Mouse (Mus musculus) embryonic facial prominence, embryonic 10.5 days (tissue): ENCODE results near the gene Hist1h2bh. TPM values are rescaled to one million over a fixed set of nuclear protein-coding genes. Genes with fewer than 3 reads are reported as not detected.
A peak's percentile ranks its signal among the peaks of the same experiment; 100 is the strongest.
"Not testable (repeated sequence)": the region's sequence is repeated elsewhere in the genome, so short reads cannot be mapped to it uniquely, and the experiment has no call there.

Source experiments
- DNase-seq: peaks from one replicate; pipeline ENCODE4 v3.0.0-alpha.2; 2017; ENCODE audit warnings: low spot score
- H3K27ac ChIP-seq: fragments of 300-500 bp; sonication (generic); replicated peaks from 2 replicates; pipeline ENCODE4 v1.5.1; 2016; ENCODE audit warnings: mild to moderate bottlenecking
- H3K27me3 ChIP-seq: fragments of 300-500 bp; sonication (generic); replicated peaks from 2 replicates; pipeline ENCODE4 v1.6.1; 2016; ENCODE audit warnings: low read depth, mild to moderate bottlenecking; ENCODE audit not compliant: poor library complexity, severe bottlenecking
- H3K36me3 ChIP-seq: fragments of 300-500 bp; sonication (generic); replicated peaks from 2 replicates; pipeline ENCODE4 v1.6.1; 2016; ENCODE audit warnings: mild to moderate bottlenecking, moderate library complexity
- H3K4me1 ChIP-seq: fragments of 300-500 bp; sonication (generic); 2 replicates; pipeline ENCODE4 v1.6.1; 2016
- H3K4me3 ChIP-seq: fragments of 300-500 bp; sonication (generic); 2 replicates; pipeline ENCODE4 v1.5.1; 2016; ENCODE audit warnings: mild to moderate bottlenecking, moderate library complexity
- H3K9me3 ChIP-seq: fragments of 300-500 bp; sonication (generic); 2 replicates; pipeline ENCODE4 v1.6.1; 2016; ENCODE audit warnings: mild to moderate bottlenecking
- WGBS: fragments of 180-500 bp; shearing (Covaris S2); methylation state at CpG from one replicate; pipeline ENCODE4 v1.1.7; 2016; 5-methylcytosine and 5-hydroxymethylcytosine counted together
- polyA plus RNA-seq: library from polyadenylated mRNA; unstranded; fragments of >200 nt; fragmentation: Nextera tagmentation; extraction: Ambion mirVana; gene quantifications from 2 replicates; pipeline ENCODE4 v1.2.1, GENCODE M21; 2016

Hist1h2bh gene
- polyA plus RNA-seq, 1 experiment from 2014 or later = 1.1 TPM

- peaks cover 31% of the 10 kb centered on the region for H3K4me1 ChIP-seq
- peak overlapping the region; percentile 35; the same call in 1 of the 2 replicates for H3K4me3 ChIP-seq
- no peaks in the 10 kb centered on the region for H3K27me3 ChIP-seq
- 81% methylated on average over 5 of the region's 5 CpGs for WGBS
- peak overlapping the region; percentile 66 for H3K27ac ChIP-seq
- no peaks in the 10 kb centered on the region for H3K36me3 ChIP-seq
- DNase-seq = no peak
- H3K9me3 ChIP-seq = no peaks in the 10 kb centered on the region
These were observed 4.9 kb downstream of the Hist1h2bh start for GRCm38 (mm10) chr13:23538249-23538648.

GRCm38 (mm10) chr13:23537006-23537710 lies 6.0 kb downstream of the Hist1h2bh start:
- Histone ChIP-seq H3K4me3 (peak overlapping the region; percentile 60), H3K27ac (peak overlapping the region; percentile 94), H3K36me3 (no peaks in the 10 kb centered on the region), H3K9me3 (no peaks in the 10 kb centered on the region), H3K27me3 (no peaks in the 10 kb centered on the region), H3K4me1 (peaks cover 38% of the 10 kb centered on the region)
- no peak for DNase-seq
- 81% methylated on average over 3 of the region's 3 CpGs for WGBS

- Histone ChIP-seq H3K27me3 (no peaks in the 10 kb centered on the region), H3K4me3 (peak overlapping the region; percentile 60), H3K36me3 (no peaks in the 10 kb centered on the region), H3K9me3 (no peaks in the 10 kb centered on the region), H3K27ac (peak overlapping the region; percentile 94), H3K4me1 (peaks cover 35% of the 10 kb centered on the region)
- no peak for DNase-seq
- WGBS = 24% methylated on average over 7 of the region's 7 CpGs
These were observed 6.9 kb downstream of the Hist1h2bh start for GRCm38 (mm10) chr13:23536076-23536822.

- H3K9me3 ChIP-seq = not testable (repeated sequence)
These were observed 7.8 kb downstream of the Hist1h2bh start, which contains the start of gene Hist1h3g for GRCm38 (mm10) chr13:23535137-23536075. Gene Hist1h3g, plus strand, starts transcription at chr13:23535422.

GRCm38 (mm10) chr13:23534368-23535131 lies 8.6 kb downstream of the Hist1h2bh start:
- Histone ChIP-seq H3K4me3 (peak overlapping the region; percentile 60), H3K4me1 (peaks cover 36% of the 10 kb centered on the region), H3K36me3 (no peaks in the 10 kb centered on the region), H3K9me3 (no peaks in the 10 kb centered on the region), H3K27ac (peak overlapping the region; percentile 94), H3K27me3 (no peaks in the 10 kb centered on the region)
- peak; percentile 59 for DNase-seq
- WGBS = under 1% methylated on average over 15 of the region's 15 CpGs

More at GRCm38 (mm10) chr13:23535137-23536075, 7.8 kb downstream of the Hist1h2bh start, which contains the start of gene Hist1h3g:
- Histone ChIP-seq H3K27ac (peak within 1 kb of the TSS; percentile 94), H3K4me3 (peak within 1 kb of the TSS; percentile 60), H3K4me1 (peaks cover 35% of the 10 kb centered on the region)
- H3K36me3 ChIP-seq, H3K27me3 ChIP-seq: not testable (repeated sequence)
- peak; percentile 92 for DNase-seq
- under 1% methylated on average over 53 of the region's 62 CpGs for WGBS

GRCm38 (mm10) chr13:23533560-23534367 lies 9.4 kb downstream of the Hist1h2bh start, which contains the start of gene Hist1h2af:
Gene Hist1h2af, plus strand, starts transcription at chr13:23533906.
- peak; percentile 84 for DNase-seq
- not testable (repeated sequence) for H3K27me3 ChIP-seq, H3K9me3 ChIP-seq, H3K36me3 ChIP-seq
- H3K4me3 ChIP-seq = peak within 1 kb of the TSS; percentile 60
- peak within 1 kb of the TSS; percentile 94 for H3K27ac ChIP-seq
- peaks cover 43% of the 10 kb centered on the region for H3K4me1 ChIP-seq
- WGBS = under 1% methylated on average over 33 of the region's 53 CpGs

- H3K4me1 ChIP-seq = peaks cover 35% of the 10 kb centered on the region
- 26% methylated on average over 9 of the region's 9 CpGs for WGBS
- H3K9me3 ChIP-seq = no peaks in the 10 kb centered on the region
- no peaks in the 10 kb centered on the region for H3K36me3 ChIP-seq
- H3K27me3 ChIP-seq = no peaks in the 10 kb centered on the region
- H3K4me3 ChIP-seq = peak overlapping the region; percentile 60
- DNase-seq = peak; percentile 53
- H3K27ac ChIP-seq = peak overlapping the region; percentile 94
These were observed 10.7 kb downstream of the Hist1h2bh start for GRCm38 (mm10) chr13:23532262-23533075.

- Histone ChIP-seq H3K9me3 (no peaks in the 10 kb centered on the region), H3K4me3 (peak within 1 kb of the TSS; percentile 60), H3K36me3 (no peaks in the 10 kb centered on the region), H3K27ac (peak within 1 kb of the TSS; percentile 94), H3K27me3 (no peaks in the 10 kb centered on the region), H3K4me1 (peaks cover 31% of the 10 kb centered on the region)
- under 1% methylated on average over 67 of the region's 70 CpGs for WGBS
- DNase-seq = peak; percentile 95
These were observed 12.0 kb downstream of the Hist1h2bh start, which contains the start of gene Hist1h4h for GRCm38 (mm10) chr13:23530901-23531875. Gene Hist1h4h, plus strand, starts transcription at chr13:23531050.

GRCm38 (mm10) chr13:23530181-23530900 lies 12.9 kb downstream of the Hist1h2bh start:
- H3K27ac ChIP-seq = peak overlapping the region; percentile 94
- under 1% methylated on average over 20 of the region's 20 CpGs for WGBS
- peaks cover 34% of the 10 kb centered on the region for H3K4me1 ChIP-seq
- peak overlapping the region; percentile 60 for H3K4me3 ChIP-seq
- H3K9me3 ChIP-seq = no peaks in the 10 kb centered on the region
- no peaks in the 10 kb centered on the region for H3K36me3 ChIP-seq
- peak; percentile 66 for DNase-seq
- H3K27me3 ChIP-seq = no peaks in the 10 kb centered on the region
